8 mouse cellular contexts compared by ENCODE assay signal in the genomic region with DNA sequence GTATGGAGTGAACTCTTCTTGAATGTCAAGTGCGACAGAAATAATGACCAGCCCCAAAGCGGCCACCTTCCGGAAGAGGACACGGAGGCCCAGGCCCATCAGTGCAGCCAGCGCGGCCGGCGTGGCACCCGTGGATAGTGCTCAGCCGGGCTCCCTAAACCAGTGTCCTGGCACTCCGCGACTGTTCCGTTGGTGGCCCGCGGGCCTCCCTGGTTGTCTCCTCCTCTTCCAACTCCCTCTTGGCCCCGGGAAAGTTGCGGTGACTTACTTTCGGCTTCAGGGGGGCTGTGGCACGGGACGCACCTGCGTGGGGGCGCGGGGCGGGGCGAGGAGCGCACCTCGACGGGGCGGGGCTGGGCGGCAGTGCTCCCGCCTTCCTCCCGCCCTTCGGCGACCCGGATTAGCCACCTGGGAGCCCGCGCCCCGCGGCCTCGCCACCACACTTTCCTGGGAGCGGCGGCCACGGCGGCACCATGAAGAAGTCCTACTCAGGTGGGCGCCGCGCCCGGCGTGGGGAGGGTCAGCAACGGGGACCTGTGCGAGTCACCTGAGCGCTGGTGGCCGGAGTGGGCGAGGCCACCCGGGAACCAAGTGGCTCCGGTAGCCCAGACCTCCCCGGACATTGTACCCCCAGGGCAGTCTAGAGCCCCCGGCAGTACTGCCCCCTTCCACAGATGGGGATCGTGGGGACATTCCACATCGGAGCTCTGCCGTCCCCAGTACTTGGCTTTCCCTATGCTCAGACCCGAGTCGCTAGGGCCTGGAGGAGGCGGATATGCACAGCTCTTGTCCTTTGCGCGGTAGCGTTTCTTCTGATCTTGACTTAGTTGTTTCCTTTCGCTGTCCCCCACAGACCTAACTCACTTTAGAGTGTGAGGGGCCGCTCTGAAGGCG. TPM values are rescaled to one million over a fixed set of nuclear protein-coding genes. Genes with fewer than 3 reads are reported as not detected.
A peak's percentile ranks its signal among the peaks of the same experiment; 100 is the strongest.
DNase-seq lines count a peak whose midpoint lies in the region; ATAC-seq and TF ChIP-seq lines count a peak whose summit lies in the region.

Gene Sept9, plus strand, starts transcription at position 380 of the 894 bp plus-strand sequence.

- H3K4me3 ChIP-seq in heart, embryonic 11.5 days (ENCODE audit: low read depth, low read length), result peak within 1 kb of the TSS; percentile 58
- peak within 1 kb of the TSS; percentile 55 for H3K4me3 ChIP-seq in liver, embryonic 13.5 days (replicated peaks)
- H3K4me3 ChIP-seq in myocyte, result no peak within 1 kb of the TSS

- no peaks in the 10 kb centered on the region for H3K9me3 ChIP-seq in heart, embryonic 11.5 days (replicated peaks; ENCODE audit: control insufficient read depth, low read length)
- H3K9me3 ChIP-seq in liver, embryonic 13.5 days (replicated peaks), result no peaks in the 10 kb centered on the region

- H3K9ac ChIP-seq in heart, embryonic 11.5 days (ENCODE audit: low read depth, low read length), result peak within 1 kb of the TSS; percentile 60
- peak within 1 kb of the TSS; percentile 62 for H3K9ac ChIP-seq in liver, embryonic 13.5 days

- ATAC-seq in heart, embryonic 11.5 days (replicated peaks; ENCODE audit: insufficient number of reproducible peaks, low FRiP score, low TSS enrichment), result no peak
- 0 out of 2 replicates have a peak, but pooled peaks have one; percentile 16 for ATAC-seq in liver, embryonic 13.5 days (ENCODE audit: low read depth)

- H3K4me1 ChIP-seq in heart, embryonic 11.5 days (ENCODE audit: control insufficient read depth, insufficient read depth, low read length), result peaks cover 9% of the 10 kb centered on the region
- peaks cover 38% of the 10 kb centered on the region for H3K4me1 ChIP-seq in liver, embryonic 13.5 days (replicated peaks)

- H3K36me3 ChIP-seq in heart, embryonic 11.5 days (ENCODE audit: control insufficient read depth, insufficient read depth, low read length), result no peaks in the 10 kb centered on the region
- no peaks in the 10 kb centered on the region for H3K36me3 ChIP-seq in liver, embryonic 13.5 days
- H3K36me3 ChIP-seq in myocyte (ENCODE audit: control insufficient read depth, insufficient read depth), result no peaks in the 10 kb centered on the region

- peak within 1 kb of the TSS; percentile 97 for H3K4me2 ChIP-seq in heart, embryonic 11.5 days
- H3K4me2 ChIP-seq in liver, embryonic 13.5 days, result peak within 1 kb of the TSS; percentile 59
- H3K4me2 ChIP-seq in myocyte (ENCODE audit: low read depth), result no peak within 1 kb of the TSS

- H3K27ac ChIP-seq in heart, embryonic 11.5 days (ENCODE audit: low read depth, low read length), result no peak within 1 kb of the TSS
- H3K27ac ChIP-seq in liver, embryonic 13.5 days, result peak within 1 kb of the TSS; percentile 39

- WGBS in heart, embryonic 11.5 days (ENCODE audit: insufficient replicate concordance), result under 1% methylated on average over 64 of the region's 70 CpGs
- WGBS in liver, embryonic 13.5 days (ENCODE audit: insufficient replicate concordance), result 3% methylated on average over 70 of the region's 70 CpGs

- no peak for TF ChIP-seq POLR2A in myocyte (IDR thresholded peaks at IDR 0.05; ENCODE audit: insufficient read length, low read depth)

- no peak within 1 kb of the TSS for H3ac ChIP-seq in myocyte (ENCODE audit: control insufficient read depth, insufficient read length)

- DNase-seq in adrenal gland, adult (ENCODE audit: inconsistent age in 2 of 2, low spot score in 1 of 2), result peak; percentile 22 to 66
- DNase-seq in embryo, embryonic 11 days, result peak; percentile 48
- DNase-seq in kidney, adult 9 months, result peak; percentile 49
- no peak for DNase-seq in liver, embryonic 13.5 days
- no peak for DNase-seq in spleen, adult 12 weeks (ENCODE audit: low spot score)
- DNase-seq in natural killer cell, adult 2 months (ENCODE audit: low spot score in 2 of 2), result no peak

- no peaks in the 10 kb centered on the region for H3K79me2 ChIP-seq in myocyte (ENCODE audit: control insufficient read depth, insufficient read depth)

- peaks cover 31% of the 10 kb centered on the region for H3K27me3 ChIP-seq in heart, embryonic 11.5 days (ENCODE audit: control insufficient read depth, insufficient read depth, low read length)
- peaks cover 61% of the 10 kb centered on the region for H3K27me3 ChIP-seq in liver, embryonic 13.5 days
- no peaks in the 10 kb centered on the region for H3K27me3 ChIP-seq in myocyte (ENCODE audit: control insufficient read depth, insufficient read depth, insufficient read length)

TF ChIP-seq in myocyte, 11 proteins besides CTCF, POLR2A, EP300 and RAD21:
- no peak for TF ChIP-seq REST (IDR thresholded peaks at IDR 0.05; ENCODE audit: insufficient read depth, insufficient read length)
- TF ChIP-seq E2F4 (IDR thresholded peaks at IDR 0.05; ENCODE audit: insufficient read depth), result no peak
- no peak for TF ChIP-seq MYOD1 (IDR thresholded peaks at IDR 0.05; ENCODE audit: control insufficient read depth in 1 of 3, insufficient read length in 2 of 3, low read depth in 2 of 3)
- no peak for TF ChIP-seq TCF12 (IDR thresholded peaks at IDR 0.05; ENCODE audit: insufficient read depth, poor library complexity, severe bottlenecking)
- TF ChIP-seq USF1 (IDR thresholded peaks at IDR 0.05; ENCODE audit: low read depth), result no peak
- no peak for TF ChIP-seq SRF (IDR thresholded peaks at IDR 0.05; ENCODE audit: control insufficient read depth, insufficient read length, low read depth)
- TF ChIP-seq MYOG (IDR thresholded peaks at IDR 0.05; ENCODE audit: control insufficient read depth in 1 of 3, insufficient read depth in 1 of 3, insufficient read length in 2 of 3, low read depth in 2 of 3), result no peak
- no peak for TF ChIP-seq TCF3 (IDR thresholded peaks at IDR 0.05; ENCODE audit: insufficient read length, low read depth)
- TF ChIP-seq POLR2AphosphoS2 (IDR thresholded peaks at IDR 0.05; ENCODE audit: insufficient read length, low read depth), result no peak
- TF ChIP-seq MAX (IDR thresholded peaks at IDR 0.05; ENCODE audit: low read depth), result no peak
- TF ChIP-seq CEBPB (IDR thresholded peaks at IDR 0.05; ENCODE audit: insufficient read depth, poor library complexity, severe bottlenecking), result no peak

RNA-seq across cellular contexts. Expression of gene Sept9, which starts in this region (rescaled TPM):
- polyA plus RNA-seq in heart, embryonic 11.5 days (2014; fragmentation: Nextera tagmentation; extraction: Ambion mirVana), result 78.9 and 104 TPM in 2 replicates
- polyA plus RNA-seq in liver, embryonic 13.5 days (2015; fragmentation: Nextera tagmentation; extraction: Ambion mirVana), result 44.1 and 55.5 TPM in 2 replicates
- polyA plus RNA-seq in myocyte (2012; fragmentation: generic; extraction: Trizol), result 253 TPM

Comparison
In these comparisons a context has a peak if more than half of its experiments do, and no peak if none do; other contexts are left out.
1. DNase-seq: peak in adrenal gland, adult (2 of 2), embryo, embryonic 11 days (single experiment) and kidney, adult 9 months (single experiment); none in liver, embryonic 13.5 days (single experiment), spleen, adult 12 weeks (single experiment) and natural killer cell, adult 2 months (0 of 2).